Mouse (Mus musculus): ENCODE measurements around the gene Ifitm1. TPM values are rescaled to one million over a fixed set of nuclear protein-coding genes. Genes with fewer than 3 reads are reported as not detected.

Gene Ifitm1
- polyA plus RNA-seq, 1 experiment from 2014 or later, result 76.6 TPM

DNA sequence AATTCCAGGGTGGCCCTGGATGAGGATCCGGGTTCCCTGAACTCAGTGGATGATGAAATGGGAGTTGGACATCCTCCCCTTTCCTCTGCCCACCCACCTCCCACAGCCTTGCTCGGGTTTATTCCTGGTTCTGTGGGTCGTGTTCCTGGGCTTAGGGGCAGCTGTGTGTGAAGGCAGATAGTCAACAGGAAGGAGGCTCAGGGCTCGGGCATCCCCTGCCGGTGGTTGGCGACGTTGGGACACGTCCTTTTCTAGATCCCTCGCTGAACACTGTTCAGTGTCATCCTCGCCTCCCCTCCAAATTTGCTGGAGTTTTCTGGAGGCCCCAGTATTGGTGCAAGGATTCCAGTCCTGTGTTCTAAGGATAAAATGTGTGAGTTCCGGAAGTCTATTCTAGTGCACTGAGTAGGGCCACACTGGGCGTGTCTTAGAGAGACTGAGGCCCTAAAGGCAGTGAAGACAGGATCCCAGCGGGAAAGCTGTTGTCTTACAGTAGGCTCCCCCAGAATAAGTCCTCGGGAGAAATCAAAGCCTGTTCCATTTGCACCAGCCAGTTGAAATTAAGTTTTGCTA lies 24.2 kb downstream of the Ifitm1 start:
- 87% methylated on average over 14 of the region's 14 CpGs for WGBS
- H3K4me2 ChIP-seq (ENCODE audit: low read depth, low read length), result no peak overlapping the region
- H3K27me3 ChIP-seq (replicated peaks; ENCODE audit: control insufficient read depth, insufficient read depth, low read length), result no peaks in the 10 kb centered on the region
- H3K9me3 ChIP-seq (ENCODE audit: control insufficient read depth, low read length), result no peaks in the 10 kb centered on the region
- H3K9ac ChIP-seq (ENCODE audit: low read depth, low read length), result no peak overlapping the region
- H3K4me3 ChIP-seq (ENCODE audit: low read depth, low read length), result no peak overlapping the region
- DNase-seq (ENCODE audit: low spot score), result no peak
- no peak for ATAC-seq (ENCODE audit: low read depth)
- no peak overlapping the region for H3K27ac ChIP-seq (replicated peaks; ENCODE audit: low read depth, low read length)
- H3K4me1 ChIP-seq (ENCODE audit: control insufficient read depth, insufficient read depth, low read length), result no peaks in the 10 kb centered on the region
- no peaks in the 10 kb centered on the region for H3K36me3 ChIP-seq (ENCODE audit: control insufficient read depth, insufficient read depth, low read length)

DNA sequence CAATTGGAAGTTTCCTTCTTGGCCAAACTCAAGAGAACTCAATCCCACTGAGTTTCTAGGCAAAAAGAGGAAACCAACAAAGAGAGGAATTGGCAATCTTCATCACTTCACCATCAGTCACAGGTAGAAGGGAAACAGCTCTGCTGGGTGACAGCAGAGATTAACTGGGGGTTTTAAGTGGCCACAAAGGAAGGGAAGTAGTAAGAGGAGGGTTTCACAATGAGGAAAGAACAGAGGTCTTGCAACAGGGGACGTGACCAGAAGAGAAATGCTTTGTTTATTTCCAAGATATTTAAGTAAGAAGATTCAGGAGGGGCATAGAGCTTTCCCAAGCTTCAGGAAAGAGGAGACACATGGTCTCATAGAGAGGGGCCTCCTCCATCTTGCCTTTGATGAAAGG lies 30.8 kb downstream of the Ifitm1 start:
- ATAC-seq (ENCODE audit: low read depth) (no peak), DNase-seq (ENCODE audit: low spot score) (no peak)
- H3K36me3 ChIP-seq (ENCODE audit: control insufficient read depth, insufficient read depth, low read length), result no peaks in the 10 kb centered on the region
- WGBS, result 72% methylated on average over 1 of the region's 1 CpGs
- no peak overlapping the region for H3K4me2 ChIP-seq (ENCODE audit: low read depth, low read length)
- no peaks in the 10 kb centered on the region for H3K4me1 ChIP-seq (ENCODE audit: control insufficient read depth, insufficient read depth, low read length)
- H3K27me3 ChIP-seq (replicated peaks; ENCODE audit: control insufficient read depth, insufficient read depth, low read length), result no peaks in the 10 kb centered on the region
- no peaks in the 10 kb centered on the region for H3K9me3 ChIP-seq (ENCODE audit: control insufficient read depth, low read length)
- no peak overlapping the region for H3K9ac ChIP-seq (ENCODE audit: low read depth, low read length)
- H3K27ac ChIP-seq (replicated peaks; ENCODE audit: low read depth, low read length), result no peak overlapping the region
- no peak overlapping the region for H3K4me3 ChIP-seq (ENCODE audit: low read depth, low read length)

- no peaks in the 10 kb centered on the region for H3K4me1 ChIP-seq (ENCODE audit: control insufficient read depth, insufficient read depth, low read length)
- DNase-seq (ENCODE audit: low spot score) (no peak), ATAC-seq (ENCODE audit: low read depth) (no peak)
- H3K36me3 ChIP-seq (ENCODE audit: control insufficient read depth, insufficient read depth, low read length), result no peaks in the 10 kb centered on the region
- no peak overlapping the region for H3K4me2 ChIP-seq (ENCODE audit: low read depth, low read length)
- no peaks in the 10 kb centered on the region for H3K27me3 ChIP-seq (replicated peaks; ENCODE audit: control insufficient read depth, insufficient read depth, low read length)
- no peaks in the 10 kb centered on the region for H3K9me3 ChIP-seq (ENCODE audit: control insufficient read depth, low read length)
- H3K4me3 ChIP-seq (ENCODE audit: low read depth, low read length), result no peak overlapping the region
- no peak overlapping the region for H3K27ac ChIP-seq (replicated peaks; ENCODE audit: low read depth, low read length)
- WGBS, result 81% methylated on average over 11 of the region's 11 CpGs
- no peak overlapping the region for H3K9ac ChIP-seq (ENCODE audit: low read depth, low read length)
Measured at GRCm38 (mm10) chr7:140998853-140999700, 32.1 kb downstream of the Ifitm1 start.

DNA sequence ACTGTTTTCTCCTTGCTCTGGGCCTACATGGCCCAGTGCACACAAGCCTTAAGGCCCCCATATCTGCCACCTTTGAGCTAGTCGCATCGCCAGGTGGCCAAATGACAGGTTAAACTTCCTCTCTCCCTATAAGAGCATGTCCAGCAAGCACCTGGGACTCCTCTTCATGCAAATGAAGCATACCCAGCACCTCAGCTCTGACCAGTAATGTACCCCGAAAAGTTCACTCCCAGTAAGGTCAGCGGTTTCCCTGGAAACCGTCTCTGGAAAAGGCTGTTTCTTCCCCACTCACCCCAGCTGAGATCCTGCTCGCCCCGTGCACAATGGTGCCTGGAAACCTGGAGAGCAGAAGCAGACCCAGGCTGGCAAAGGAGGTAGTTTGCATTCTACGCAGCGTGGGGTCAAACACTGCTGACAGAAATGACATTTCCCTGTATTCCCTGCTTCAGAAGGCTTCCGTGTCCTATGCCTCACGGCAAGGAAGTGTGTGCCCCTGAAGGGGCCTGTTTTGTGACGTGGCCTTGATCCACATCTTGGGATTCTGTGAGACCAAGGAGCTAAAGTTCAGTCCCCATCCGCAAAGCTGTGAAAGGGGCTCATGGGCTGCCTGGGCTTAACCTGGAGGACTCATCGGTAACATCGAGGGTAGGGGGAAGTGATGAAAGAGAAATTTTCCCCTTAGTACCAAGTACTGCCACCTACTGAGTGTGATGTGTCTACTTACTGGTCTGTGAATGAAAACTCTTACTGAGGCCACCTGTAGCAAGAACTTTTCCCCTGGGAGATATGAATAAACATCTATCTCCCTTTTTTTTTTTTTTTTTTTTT lies 34.1 kb downstream of the Ifitm1 start:
- no peaks in the 10 kb centered on the region for H3K9me3 ChIP-seq (ENCODE audit: control insufficient read depth, low read length)
- ATAC-seq (ENCODE audit: low read depth), result no peak
- no peak overlapping the region for H3K4me2 ChIP-seq (ENCODE audit: low read depth, low read length)
- WGBS, result 69% methylated on average over 15 of the region's 15 CpGs
- H3K36me3 ChIP-seq (ENCODE audit: control insufficient read depth, insufficient read depth, low read length), result no peaks in the 10 kb centered on the region
- no peaks in the 10 kb centered on the region for H3K27me3 ChIP-seq (replicated peaks; ENCODE audit: control insufficient read depth, insufficient read depth, low read length)
- no peaks in the 10 kb centered on the region for H3K4me1 ChIP-seq (ENCODE audit: control insufficient read depth, insufficient read depth, low read length)
- H3K27ac ChIP-seq (replicated peaks; ENCODE audit: low read depth, low read length), result no peak overlapping the region
- no peak overlapping the region for H3K9ac ChIP-seq (ENCODE audit: low read depth, low read length)
- no peak for DNase-seq (ENCODE audit: low spot score)
- no peak overlapping the region for H3K4me3 ChIP-seq (ENCODE audit: low read depth, low read length)

GRCm38 (mm10) chr7:141003248-141004010 lies 36.4 kb downstream of the Ifitm1 start:
- Histone ChIP-seq H3K9ac (ENCODE audit: low read depth, low read length) (no peak overlapping the region), H3K36me3 (ENCODE audit: control insufficient read depth, insufficient read depth, low read length) (no peaks in the 10 kb centered on the region), H3K4me3 (ENCODE audit: low read depth, low read length) (no peak overlapping the region), H3K27me3 (replicated peaks; ENCODE audit: control insufficient read depth, insufficient read depth, low read length) (no peaks in the 10 kb centered on the region), H3K4me1 (ENCODE audit: control insufficient read depth, insufficient read depth, low read length) (peaks cover 3% of the 10 kb centered on the region; the same call in 1 of the 2 replicates), H3K9me3 (ENCODE audit: control insufficient read depth, low read length) (no peaks in the 10 kb centered on the region), H3K27ac (replicated peaks; ENCODE audit: low read depth, low read length) (no peak overlapping the region), H3K4me2 (ENCODE audit: low read depth, low read length) (no peak overlapping the region)
- WGBS, result 83% methylated on average over 5 of the region's 5 CpGs
- ATAC-seq (ENCODE audit: low read depth), result no peak
- no peak for DNase-seq (ENCODE audit: low spot score)

DNA sequence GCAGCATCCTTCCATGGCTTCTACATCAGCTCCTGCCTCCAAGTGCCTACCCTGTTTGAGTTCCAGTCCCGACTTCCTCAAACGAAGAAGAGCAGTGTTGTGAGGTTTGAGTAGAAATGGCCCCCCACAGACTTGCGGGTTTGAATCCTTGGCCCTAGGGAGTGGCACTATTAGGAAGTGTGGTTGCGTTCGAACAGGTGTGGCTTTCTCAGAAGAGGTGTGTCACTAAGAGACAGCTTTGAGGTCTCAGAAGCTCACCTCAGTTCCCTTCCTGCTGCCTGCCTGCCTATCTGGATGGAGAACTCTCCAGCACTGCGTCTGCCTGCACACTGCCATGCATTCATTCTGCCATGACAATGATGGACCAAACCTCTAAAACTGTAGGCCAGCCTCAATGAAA lies 39.4 kb downstream of the Ifitm1 start:
- Histone ChIP-seq H3K4me1 (ENCODE audit: control insufficient read depth, insufficient read depth, low read length) (peaks cover 8% of the 10 kb centered on the region; the same call in 1 of the 2 replicates), H3K9me3 (ENCODE audit: control insufficient read depth, low read length) (no peaks in the 10 kb centered on the region), H3K27me3 (replicated peaks; ENCODE audit: control insufficient read depth, insufficient read depth, low read length) (no peaks in the 10 kb centered on the region), H3K4me2 (ENCODE audit: low read depth, low read length) (no peak overlapping the region), H3K27ac (replicated peaks; ENCODE audit: low read depth, low read length) (no peak overlapping the region), H3K36me3 (ENCODE audit: control insufficient read depth, insufficient read depth, low read length) (no peaks in the 10 kb centered on the region), H3K9ac (ENCODE audit: low read depth, low read length) (no peak overlapping the region), H3K4me3 (ENCODE audit: low read depth, low read length) (no peak overlapping the region)
- no peak for ATAC-seq (ENCODE audit: low read depth)
- no peak for DNase-seq (ENCODE audit: low spot score)
- 90% methylated on average over 6 of the region's 6 CpGs for WGBS

GRCm38 (mm10) chr7:141006914-141007313 lies 39.9 kb downstream of the Ifitm1 start:
- H3K4me3 ChIP-seq (ENCODE audit: low read depth, low read length), result no peak overlapping the region
- 76% methylated on average over 5 of the region's 5 CpGs for WGBS
- no peak overlapping the region for H3K9ac ChIP-seq (ENCODE audit: low read depth, low read length)
- H3K4me1 ChIP-seq (ENCODE audit: control insufficient read depth, insufficient read depth, low read length), result peaks cover 8% of the 10 kb centered on the region; the same call in 1 of the 2 replicates
- H3K36me3 ChIP-seq (ENCODE audit: control insufficient read depth, insufficient read depth, low read length), result no peaks in the 10 kb centered on the region
- ATAC-seq (ENCODE audit: low read depth) (no peak), DNase-seq (ENCODE audit: low spot score) (no peak)
- no peak overlapping the region for H3K4me2 ChIP-seq (ENCODE audit: low read depth, low read length)
- H3K27me3 ChIP-seq (replicated peaks; ENCODE audit: control insufficient read depth, insufficient read depth, low read length), result no peaks in the 10 kb centered on the region
- H3K9me3 ChIP-seq (ENCODE audit: control insufficient read depth, low read length), result no peaks in the 10 kb centered on the region
- no peak overlapping the region for H3K27ac ChIP-seq (replicated peaks; ENCODE audit: low read depth, low read length)

GRCm38 (mm10) chr7:141008312-141008761 lies 41.3 kb downstream of the Ifitm1 start:
- no peaks in the 10 kb centered on the region for H3K36me3 ChIP-seq (ENCODE audit: control insufficient read depth, insufficient read depth, low read length)
- DNase-seq (ENCODE audit: low spot score) (peak; percentile 71), ATAC-seq (ENCODE audit: low read depth) (peak; percentile 61)
- 0 out of 2 replicates have a peak overlapping the region, but pooled peaks have one; percentile 8 for H3K27ac ChIP-seq (replicated peaks; ENCODE audit: low read depth, low read length)
- peaks cover 8% of the 10 kb centered on the region; the same call in 1 of the 2 replicates for H3K4me1 ChIP-seq (ENCODE audit: control insufficient read depth, insufficient read depth, low read length)
- WGBS, result 4% methylated on average over 7 of the region's 7 CpGs
- H3K4me2 ChIP-seq (ENCODE audit: low read depth, low read length), result peak overlapping the region; percentile 59
- no peaks in the 10 kb centered on the region for H3K27me3 ChIP-seq (replicated peaks; ENCODE audit: control insufficient read depth, insufficient read depth, low read length)
- H3K9ac ChIP-seq (ENCODE audit: low read depth, low read length), result peak overlapping the region; percentile 38; the same call in 1 of the 2 replicates
- H3K9me3 ChIP-seq (ENCODE audit: control insufficient read depth, low read length), result no peaks in the 10 kb centered on the region
- H3K4me3 ChIP-seq (ENCODE audit: low read depth, low read length), result no peak overlapping the region

All from embryonic facial prominence, embryonic 14.5 days (tissue).